Mouse (Mus musculus) cerebellum, adult 2 months (tissue): ENCODE measurements around the gene Mapk6. TPM values are rescaled to one million over a fixed set of nuclear protein-coding genes. Genes with fewer than 3 reads are reported as not detected.
A peak's percentile ranks its signal among the peaks of the same experiment; 100 is the strongest.
"Not testable (repeated sequence)": the region's sequence is repeated elsewhere in the genome, so short reads cannot be mapped to it uniquely, and the experiment has no call there.

Experiments
- DNase-seq, 2 experiments: peaks; one replicate each; pipeline ENCODE4 v3.0.0; 2021
- H3K27ac ChIP-seq: fragments of 200-500 bp; 2 replicates; pipeline ENCODE4 v1.5.1; 2012; ENCODE audit warnings: low read length, control low read depth, inconsistent platforms; ENCODE audit not compliant: insufficient read depth
- H3K27me3 ChIP-seq: fragments of 200-500 bp; 2 replicates; pipeline ENCODE4 v1.6.1; 2012; ENCODE audit warnings: inconsistent platforms, mild to moderate bottlenecking, low read length, moderate library complexity; ENCODE audit not compliant: control insufficient read depth, insufficient read depth
- H3K4me1 ChIP-seq: fragments of 200-500 bp; 2 replicates; pipeline ENCODE4 v1.6.1; 2011; ENCODE audit warnings: low read length; ENCODE audit not compliant: control insufficient read depth, insufficient read depth
- H3K4me3 ChIP-seq: fragments of 200-500 bp; replicated peaks from 2 replicates; pipeline ENCODE3; 2011; ENCODE audit warnings: mild to moderate bottlenecking, low read depth, low read length, control low read depth; ENCODE audit not compliant: insufficient read depth
- CTCF ChIP-seq: fragments of 200-500 bp; IDR thresholded peaks from 2 replicates; pipeline ENCODE4 v1.5.1; 2011; ENCODE audit warnings: low read depth, mild to moderate bottlenecking, control low read depth, low read length, moderate library complexity, borderline replicate concordance; ENCODE audit not compliant: insufficient read depth
- POLR2A ChIP-seq: fragments of 200-500 bp; IDR thresholded peaks from 2 replicates; pipeline ENCODE4 v1.6.1; 2011; ENCODE audit warnings: low read length, control low read depth, borderline replicate concordance; ENCODE audit not compliant: insufficient read depth
- WGBS: fragments of 180-500 bp; shearing (Covaris S2); methylation state at CpG from one replicate; pipeline ENCODE4 v1.1.7; 2018; 5-methylcytosine and 5-hydroxymethylcytosine counted together
- polyA plus RNA-seq: library from polyadenylated mRNA; depleted of rRNA; stranded (reverse); fragments of >200 nt; gene quantifications from 2 replicates; pipeline ENCODE4 v1.2.3, GENCODE M21; 2012

Gene Mapk6
- polyA plus RNA-seq, 1 experiment: 71.3 TPM

GRCm38 (mm10) chr9:75365195-75365594, 44.6 kb downstream of the Mapk6 start:
- Histone ChIP-seq H3K4me3 (no peak overlapping the region), H3K4me1 (no peaks in the 10 kb centered on the region), H3K27me3 (no peaks in the 10 kb centered on the region), H3K27ac (no peak overlapping the region)
- WGBS: 77% methylated on average over 4 of the region's 4 CpGs
- TF ChIP-seq CTCF (no peak), POLR2A (no peak)
- DNase-seq: no peak

- H3K4me1 ChIP-seq, H3K27ac ChIP-seq, H3K4me3 ChIP-seq, H3K27me3 ChIP-seq, DNase-seq: not testable (repeated sequence)
- 78% methylated on average over 7 of the region's 7 CpGs for WGBS
Observed at GRCm38 (mm10) chr9:75363702-75364101, 46.1 kb downstream of the Mapk6 start.

GRCm38 (mm10) chr9:75363001-75363400, 46.8 kb downstream of the Mapk6 start:
- H3K27me3 ChIP-seq: no peaks in the 10 kb centered on the region
- no peak for DNase-seq
- TF ChIP-seq CTCF (no peak), POLR2A (no peak)
- no peaks in the 10 kb centered on the region for H3K4me1 ChIP-seq
- 82% methylated on average over 5 of the region's 5 CpGs for WGBS
- no peak overlapping the region for H3K4me3 ChIP-seq
- no peak overlapping the region for H3K27ac ChIP-seq

GRCm38 (mm10) chr9:75362201-75362600, 47.6 kb downstream of the Mapk6 start:
- 88% methylated on average over 4 of the region's 4 CpGs for WGBS
- Histone ChIP-seq H3K4me3 (no peak overlapping the region), H3K4me1 (no peaks in the 10 kb centered on the region), H3K27me3 (no peaks in the 10 kb centered on the region), H3K27ac (no peak overlapping the region)
- no peak for DNase-seq
- TF ChIP-seq CTCF (no peak), POLR2A (no peak)

GRCm38 (mm10) chr9:75361699-75362098, 48.1 kb downstream of the Mapk6 start:
- Histone ChIP-seq H3K4me1 (no peaks in the 10 kb centered on the region), H3K27me3 (no peaks in the 10 kb centered on the region), H3K4me3 (no peak overlapping the region), H3K27ac (no peak overlapping the region)
- TF ChIP-seq CTCF: peak; percentile 81
- no peak for TF ChIP-seq POLR2A
- 11% methylated on average over 5 of the region's 5 CpGs for WGBS
- DNase-seq: peak; percentile 71 to 76

- 74% methylated on average over 9 of the region's 9 CpGs for WGBS
- Histone ChIP-seq H3K27ac (no peak overlapping the region), H3K27me3 (no peaks in the 10 kb centered on the region), H3K4me3 (no peak overlapping the region), H3K4me1 (no peaks in the 10 kb centered on the region)
- TF ChIP-seq CTCF (no peak), POLR2A (no peak)
- DNase-seq: no peak
Observed at GRCm38 (mm10) chr9:75357087-75357654, 52.6 kb downstream of the Mapk6 start.

- no peaks in the 10 kb centered on the region for H3K27me3 ChIP-seq
- H3K4me1 ChIP-seq: no peaks in the 10 kb centered on the region
- no peak for DNase-seq
- H3K4me3 ChIP-seq: no peak overlapping the region
- no peak overlapping the region for H3K27ac ChIP-seq
- 89% methylated on average over 4 of the region's 4 CpGs for WGBS
- TF ChIP-seq POLR2A: no peak
- no peak for TF ChIP-seq CTCF
Observed at GRCm38 (mm10) chr9:75355783-75356182, 54.0 kb downstream of the Mapk6 start.

GRCm38 (mm10) chr9:75353094-75353493, 56.7 kb downstream of the Mapk6 start:
- H3K4me3 ChIP-seq: no peak overlapping the region
- no peak overlapping the region for H3K27ac ChIP-seq
- no peak for DNase-seq
- WGBS: 74% methylated on average over 8 of the region's 8 CpGs
- TF ChIP-seq POLR2A: no peak
- TF ChIP-seq CTCF: no peak
- H3K4me1 ChIP-seq: no peaks in the 10 kb centered on the region
- H3K27me3 ChIP-seq: no peaks in the 10 kb centered on the region
